Mouse (Mus musculus): ENCODE measurements at regions not wholly inside any gene's neighbourhood (a gene's known extent, or its start where the extent isn't known, plus 50 kb on each side); places are given as distances from the start of the nearest gene placed in this dataset.
"Not testable (repeated sequence)": the region's sequence is repeated elsewhere in the genome, so short reads cannot be mapped to it uniquely, and the experiment has no call there.

- DNase-seq (ENCODE audit: low spot score) = no peak
These were observed 82.8 kb downstream of the Ddx11 start for GRCm38 (mm10) chr17:66206074-66206473.

DNA sequence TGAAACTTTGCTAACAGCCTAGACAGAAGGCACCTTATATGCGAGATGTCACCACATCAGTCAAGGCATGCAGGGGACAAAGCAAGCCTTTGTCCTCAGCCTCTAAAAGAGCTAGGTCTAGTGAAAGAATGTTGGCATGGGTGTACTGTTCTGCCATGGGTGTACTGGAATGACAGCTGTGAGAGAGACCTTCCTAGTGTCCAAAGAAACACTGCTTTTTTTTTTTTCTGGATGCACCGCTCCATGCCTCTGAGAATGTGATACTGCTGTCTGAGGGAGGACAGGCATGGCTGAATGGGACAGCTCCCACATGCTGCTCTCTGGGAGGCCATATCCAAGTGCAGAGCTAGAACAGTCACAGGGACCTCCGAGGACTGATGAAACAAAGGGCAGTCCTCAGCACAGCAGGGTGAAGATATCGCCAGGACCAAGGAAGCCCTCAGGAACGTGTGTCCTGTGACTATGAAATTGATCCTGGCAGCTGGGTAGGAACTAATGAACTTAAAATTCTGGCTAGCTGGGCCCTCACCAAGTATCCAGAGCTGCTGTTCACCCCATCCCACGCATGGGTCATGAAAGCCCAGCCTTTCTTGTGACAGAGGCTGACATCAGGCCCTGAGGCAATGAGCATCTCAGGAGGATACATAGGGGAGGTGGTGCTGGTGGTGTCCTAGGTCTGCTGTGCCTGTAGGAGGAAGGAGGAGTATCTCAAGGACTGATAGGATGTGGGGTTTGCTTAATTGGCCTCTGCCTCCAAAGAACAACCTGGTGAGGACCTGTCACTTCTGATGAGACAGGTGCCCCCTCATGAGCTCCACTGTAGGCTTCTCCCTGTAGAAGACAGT is 84.6 kb downstream of the Ddx11 start:
- not testable (repeated sequence) for DNase-seq (ENCODE audit: low spot score)

GRCm38 (mm10) chr17:66208803-66209515 is 85.6 kb downstream of the Ddx11 start:
- DNase-seq (ENCODE audit: low spot score) = not testable (repeated sequence)

- DNase-seq (ENCODE audit: low spot score) = no peak
These were observed 88.2 kb downstream of the Ddx11 start for GRCm38 (mm10) chr17:66211561-66211960.

GRCm38 (mm10) chr17:66212616-66213015 is 89.3 kb downstream of the Ddx11 start:
- no peak for DNase-seq (ENCODE audit: low spot score)

DNA sequence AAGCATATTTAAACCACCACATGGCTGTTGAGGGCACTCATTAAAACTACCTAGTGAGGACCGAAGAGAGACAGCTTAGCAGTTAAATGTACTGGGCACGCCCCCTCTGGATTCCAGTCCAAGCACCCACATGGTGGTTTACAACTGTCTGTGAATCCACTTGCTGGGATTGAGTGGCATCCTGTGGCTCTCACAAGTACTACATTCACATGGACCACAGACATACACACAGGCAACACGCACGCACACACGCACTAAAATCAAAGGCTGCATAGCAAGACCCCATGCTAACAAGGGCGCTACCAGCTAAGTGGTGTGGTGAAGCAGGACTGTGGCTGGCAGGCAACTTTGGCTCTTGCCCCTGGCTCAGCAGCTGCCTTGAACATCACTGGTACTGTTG is 95.0 kb downstream of the Ddx11 start:
- DNase-seq (ENCODE audit: low spot score) = no peak

DNA sequence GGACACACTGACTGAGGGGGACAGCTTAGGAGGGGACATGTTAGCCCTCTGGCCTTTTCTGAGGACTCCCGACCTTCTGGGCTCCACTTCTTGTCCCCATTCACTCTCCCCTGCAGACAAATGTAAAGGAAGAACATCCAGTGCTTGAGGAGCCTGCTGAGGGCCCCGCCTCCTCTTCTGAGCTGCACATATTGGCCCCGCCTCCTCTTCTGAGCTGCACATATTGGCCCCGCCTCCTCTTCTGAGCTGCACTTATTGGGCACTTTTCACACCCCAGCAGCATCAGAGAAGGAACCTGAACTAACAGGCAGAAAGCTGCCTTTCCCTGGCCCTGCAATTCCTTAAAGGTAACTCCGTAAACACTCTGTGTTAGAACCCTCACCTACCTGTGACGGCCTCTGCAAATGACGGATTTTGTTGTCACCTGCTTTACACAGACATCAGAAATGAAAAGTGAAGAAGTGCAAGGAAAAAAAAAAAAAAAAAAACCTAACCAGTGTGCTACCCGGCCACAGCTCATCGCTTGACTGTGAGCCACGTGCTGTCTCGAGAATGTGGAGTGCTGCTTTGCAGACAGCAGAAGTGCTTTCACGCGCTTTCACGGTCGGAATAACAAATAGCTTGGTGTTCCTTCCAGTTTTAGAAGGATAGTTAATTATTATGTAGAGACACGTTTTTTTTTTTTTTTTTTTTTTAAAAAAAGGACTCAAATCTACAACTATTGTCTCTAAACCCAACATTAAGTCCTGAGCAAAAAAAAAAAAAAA is 96.5 kb downstream of the Ddx11 start:
- DNase-seq (ENCODE audit: low spot score) = no peak

DNA sequence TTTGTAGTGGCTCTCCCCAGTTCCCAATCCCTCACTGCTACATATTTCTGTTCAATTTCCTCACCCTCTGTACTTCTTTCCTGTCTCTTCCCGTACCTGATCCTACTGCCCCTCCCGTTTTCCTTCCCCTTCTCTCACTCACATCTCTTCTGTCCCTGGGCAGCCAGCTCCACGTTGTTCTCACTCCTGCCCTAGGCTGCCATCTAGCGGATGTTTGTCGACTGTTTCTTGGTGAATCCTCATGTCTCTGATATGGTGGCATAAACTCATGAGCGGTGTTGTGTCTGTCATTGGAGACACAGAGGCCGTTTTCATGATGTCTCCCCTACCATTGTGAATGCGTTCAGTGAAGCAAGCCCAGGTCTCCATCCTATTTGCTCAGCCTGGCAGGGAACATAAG is 97.9 kb downstream of the Ddx11 start:
- DNase-seq (ENCODE audit: low spot score) = peak; percentile 14

DNA sequence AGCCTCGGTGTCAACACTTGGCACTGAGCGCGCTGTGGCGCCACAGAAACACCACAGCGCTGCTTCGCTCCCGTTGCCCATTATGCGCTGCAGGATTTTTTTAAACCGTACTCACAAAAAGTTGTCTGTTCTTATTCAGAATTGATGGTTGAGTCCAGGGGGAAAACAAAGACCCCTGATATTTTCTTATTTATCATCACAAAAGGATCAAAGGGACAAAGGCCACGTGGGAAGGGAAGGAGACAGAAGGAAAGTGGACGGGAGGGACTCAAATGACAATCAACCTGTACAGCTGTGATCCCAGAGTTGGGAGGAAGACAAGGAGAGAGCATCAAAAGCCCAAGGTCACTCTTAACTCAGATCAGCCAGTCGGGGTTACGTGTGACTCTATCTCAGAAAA is 100.4 kb downstream of the Ddx11 start:
- DNase-seq (ENCODE audit: low spot score) = no peak

GRCm38 (mm10) chr17:66224241-66224640 is 100.9 kb downstream of the Ddx11 start:
- no peak for DNase-seq (ENCODE audit: low spot score)

DNA sequence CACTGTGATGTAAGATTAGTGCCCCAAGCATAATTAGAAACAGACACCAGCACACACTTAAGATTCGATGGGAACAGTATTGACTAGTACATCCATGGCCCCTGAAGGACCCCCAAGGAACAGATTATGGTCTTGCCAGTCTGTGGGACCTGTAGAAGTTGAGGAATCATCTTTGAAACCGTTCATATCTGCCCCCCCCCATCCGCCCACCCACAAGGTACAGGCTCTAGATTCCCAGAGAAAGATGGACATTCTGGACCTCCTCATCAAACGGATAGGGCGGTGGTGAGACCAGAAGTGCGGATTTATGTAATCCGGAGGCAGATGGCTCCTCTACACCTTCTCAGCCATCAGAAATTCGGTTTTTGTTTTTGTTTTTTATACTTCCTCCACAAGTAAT is 109.1 kb downstream of the Ddx11 start:
- no peak for DNase-seq (ENCODE audit: low spot score)

- DNase-seq (ENCODE audit: low spot score) = no peak
These were observed 109.6 kb downstream of the Ddx11 start for GRCm38 (mm10) chr17:66232891-66233421.

GRCm38 (mm10) chr17:66233451-66233951 is 110.2 kb downstream of the Ddx11 start:
- DNase-seq (ENCODE audit: low spot score) = no peak

GRCm38 (mm10) chr17:66234432-66234831 is 111.1 kb downstream of the Ddx11 start:
- no peak for DNase-seq (ENCODE audit: low spot score)

GRCm38 (mm10) chr17:66235096-66235805 is 111.9 kb downstream of the Ddx11 start:
- DNase-seq (ENCODE audit: low spot score) = peak; percentile 70

- DNase-seq (ENCODE audit: low spot score) = no peak
These were observed 112.6 kb downstream of the Ddx11 start for GRCm38 (mm10) chr17:66235806-66236335.

GRCm38 (mm10) chr17:66241868-66242622 is 118.7 kb downstream of the Ddx11 start:
- no peak for DNase-seq (ENCODE audit: low spot score)

- no peak for DNase-seq (ENCODE audit: low spot score)
These were observed 120.9 kb downstream of the Ddx11 start for GRCm38 (mm10) chr17:66244183-66244582.

DNA sequence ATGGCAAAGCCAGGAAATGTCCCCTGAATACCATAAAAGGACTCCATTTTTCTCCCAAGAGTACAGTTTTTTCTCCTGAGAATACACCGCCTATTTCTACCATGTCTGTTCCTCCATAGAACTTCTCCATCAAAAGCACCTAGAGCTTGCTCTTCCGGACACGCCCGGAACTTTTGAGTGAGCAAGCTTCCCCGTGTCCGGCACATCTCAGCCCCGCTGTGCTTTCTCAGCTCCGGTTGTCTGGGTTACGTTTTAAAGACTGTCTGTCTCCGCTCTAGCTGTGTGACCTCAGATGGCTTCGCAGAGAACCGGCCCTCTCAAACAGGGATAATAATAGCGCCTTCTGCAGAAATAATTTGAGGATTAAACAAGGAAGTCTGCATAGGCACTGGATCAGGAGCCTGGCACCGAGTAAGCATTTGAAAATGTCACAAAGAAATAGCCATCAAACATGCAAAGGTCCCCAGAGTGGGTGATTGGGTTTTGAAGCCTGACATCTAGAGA is 122.8 kb downstream of the Ddx11 start:
- no peak for DNase-seq (ENCODE audit: low spot score)

DNA sequence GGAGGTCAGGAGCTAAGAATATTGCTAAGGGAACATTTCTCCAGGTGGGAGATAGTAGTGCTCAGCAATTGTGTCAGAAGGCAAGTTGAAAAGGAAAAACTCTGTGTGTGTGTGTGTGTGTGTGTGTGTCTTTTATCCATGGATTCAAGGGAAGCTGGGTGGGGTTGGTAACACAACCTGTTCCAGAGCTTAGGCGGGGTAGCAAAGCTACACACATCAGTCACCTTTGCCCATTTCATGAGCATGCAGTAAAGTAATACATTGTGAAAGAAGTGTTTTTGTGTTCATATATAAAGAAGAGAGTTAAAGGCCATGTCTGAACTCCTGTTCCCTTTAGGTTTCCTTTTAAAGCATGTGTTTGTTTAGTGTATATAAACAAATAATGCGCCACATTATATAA is 128.2 kb downstream of the Ddx11 start:
- DNase-seq (ENCODE audit: low spot score) = no peak
